Mouse (Mus musculus) R1 (cell line): ENCODE measurements around the gene Rrp9.
"Not testable (repeated sequence)": the region's sequence is repeated elsewhere in the genome, so short reads cannot be mapped to it uniquely, and the experiment has no call there.

ENCODE experiments used
- DNase-seq: peaks from one replicate; pipeline ENCODE4 v3.0.0-alpha.2; 2018; ENCODE audit warnings: low read depth, low spot score

Gene Rrp9

GRCm38 (mm10) chr9:106473081-106473752 is 2.5 kb upstream of the Rrp9 start:
- no peak for DNase-seq

- no peak for DNase-seq
These were observed 2.0 kb upstream of the Rrp9 start for GRCm38 (mm10) chr9:106473753-106474105.

- DNase-seq: peak; percentile 90
These were observed 1.3 kb upstream of the Rrp9 start for GRCm38 (mm10) chr9:106474456-106474855.

- DNase-seq: peak; percentile 81
These were observed 717 bp upstream of the Rrp9 start for GRCm38 (mm10) chr9:106475046-106475445.

GRCm38 (mm10) chr9:106476002-106476923 is 500 bp downstream of the Rrp9 start:
- peak; percentile 69 for DNase-seq

GRCm38 (mm10) chr9:106476924-106477484 is 1.2 kb downstream of the Rrp9 start, which contains the start of gene Parp3:
Gene Parp3, minus strand, starts transcription at chr9:106476949.
- peak; percentile 100 for DNase-seq

- DNase-seq: no peak
These were observed 1.9 kb downstream of the Rrp9 start for GRCm38 (mm10) chr9:106477649-106478048.

- no peak for DNase-seq
These were observed 2.3 kb downstream of the Rrp9 start for GRCm38 (mm10) chr9:106478101-106478500.

GRCm38 (mm10) chr9:106480541-106480940 is 4.8 kb downstream of the Rrp9 start:
- no peak for DNase-seq

GRCm38 (mm10) chr9:106481075-106481474 is 5.3 kb downstream of the Rrp9 start:
- no peak for DNase-seq

- no peak for DNase-seq
These were observed 5.9 kb downstream of the Rrp9 start for GRCm38 (mm10) chr9:106481676-106482075.

GRCm38 (mm10) chr9:106482578-106483115 is 6.9 kb downstream of the Rrp9 start:
- DNase-seq: no peak

- no peak for DNase-seq
These were observed 7.4 kb downstream of the Rrp9 start for GRCm38 (mm10) chr9:106483136-106483535.

- DNase-seq: no peak
These were observed 7.8 kb downstream of the Rrp9 start for GRCm38 (mm10) chr9:106483606-106484005.

GRCm38 (mm10) chr9:106485076-106485475 is 9.3 kb downstream of the Rrp9 start:
- DNase-seq: no peak

GRCm38 (mm10) chr9:106487602-106488001 is 11.8 kb downstream of the Rrp9 start:
- not testable (repeated sequence) for DNase-seq

- no peak for DNase-seq
These were observed 23.9 kb downstream of the Rrp9 start, which contains the start of gene Iqcf1 for GRCm38 (mm10) chr9:106499667-106500066. Gene Iqcf1, plus strand, starts transcription at chr9:106499967.

- DNase-seq: no peak
These were observed 26.1 kb downstream of the Rrp9 start for GRCm38 (mm10) chr9:106501846-106502245.

GRCm38 (mm10) chr9:106504246-106504645 is 28.5 kb downstream of the Rrp9 start:
- peak; percentile 61 for DNase-seq

- DNase-seq: no peak
These were observed 33.6 kb downstream of the Rrp9 start for GRCm38 (mm10) chr9:106509356-106509755.

GRCm38 (mm10) chr9:106512729-106513450 is 37.1 kb downstream of the Rrp9 start:
- DNase-seq: no peak
